Mouse (Mus musculus): Measurements from ENCODE around the gene Cebpa. TPM values are rescaled to one million over a fixed set of nuclear protein-coding genes. Genes with fewer than 3 reads are reported as not detected.

The Cebpa gene
- total and polyA plus RNA-seq, 3 experiments: 0.02 TPM; not detected in 2

GRCm38 (mm10) chr7:35123431-35123953, 4.4 kb downstream of the Cebpa start:
- Histone ChIP-seq H3K4me3 (ENCODE audit: low read depth, low read length) (no peak overlapping the region), H3K4me1 (ENCODE audit: insufficient read depth, low read depth, low read length) (no peaks in the 10 kb centered on the region), H3K36me3 (replicated peaks) (no peaks in the 10 kb centered on the region), H3K9me3 (replicated peaks) (peaks cover 21% of the 10 kb centered on the region), H3K27me3 (ENCODE audit: insufficient read depth, low read length) (no peaks in the 10 kb centered on the region)
- ATAC-seq (ENCODE audit: extremely low read depth, insufficient number of reproducible peaks, low FRiP score, poor library complexity, severe bottlenecking) (no peak), DNase-seq (ENCODE audit: low spot score) (no peak)
- no peak for TF ChIP-seq GATA2 (IDR thresholded peaks at IDR 0.05; ENCODE audit: borderline replicate concordance, low read depth, low read length)
- no peak for TF ChIP-seq POLR2AphosphoS5 (IDR thresholded peaks at IDR 0.05; ENCODE audit: insufficient replicate concordance, low read depth, low read length)
- TF ChIP-seq TAL1 (conservative IDR thresholded peaks at IDR 0.05; ENCODE audit: low read depth, low read length): no peak
- no peak for TF ChIP-seq CTCF (IDR thresholded peaks at IDR 0.05; ENCODE audit: low read depth, low read length)

DNA sequence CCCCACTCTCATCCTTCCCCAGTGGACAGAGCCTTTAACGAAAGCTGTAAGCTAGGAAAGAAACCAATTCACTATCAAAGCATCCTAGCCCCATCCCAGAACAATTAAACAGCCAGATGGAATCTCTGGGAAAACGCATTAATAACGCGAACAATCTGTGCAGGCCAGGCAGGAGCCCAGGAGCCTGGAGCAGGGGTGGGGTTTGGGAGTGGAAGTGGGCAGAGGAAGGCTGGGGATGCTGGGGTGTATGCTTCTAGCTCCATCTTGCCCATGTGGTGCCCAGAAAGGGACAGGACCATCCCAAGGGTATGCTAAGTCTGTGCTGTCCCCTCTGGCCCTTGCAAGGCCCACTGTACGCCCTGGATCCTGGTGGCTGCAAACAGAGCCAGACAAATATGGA, 5.1 kb downstream of the Cebpa start:
- Histone ChIP-seq H3K4me3 (ENCODE audit: low read depth, low read length) (no peak overlapping the region), H3K36me3 (replicated peaks) (no peaks in the 10 kb centered on the region), H3K4me1 (ENCODE audit: insufficient read depth, low read depth, low read length) (no peaks in the 10 kb centered on the region), H3K9me3 (replicated peaks) (peaks cover 14% of the 10 kb centered on the region), H3K27me3 (ENCODE audit: insufficient read depth, low read length) (no peaks in the 10 kb centered on the region)
- TF ChIP-seq POLR2AphosphoS5 (IDR thresholded peaks at IDR 0.05; ENCODE audit: insufficient replicate concordance, low read depth, low read length) (no peak), CTCF (IDR thresholded peaks at IDR 0.05; ENCODE audit: low read depth, low read length) (no peak), TAL1 (conservative IDR thresholded peaks at IDR 0.05; ENCODE audit: low read depth, low read length) (no peak), GATA2 (IDR thresholded peaks at IDR 0.05; ENCODE audit: borderline replicate concordance, low read depth, low read length) (no peak), GATA1 (IDR thresholded peaks at IDR 0.05; ENCODE audit: borderline replicate concordance, low read length) (no peak)
- no peak for DNase-seq (ENCODE audit: low spot score)
- no peak for ATAC-seq (ENCODE audit: extremely low read depth, insufficient number of reproducible peaks, low FRiP score, poor library complexity, severe bottlenecking)

DNA sequence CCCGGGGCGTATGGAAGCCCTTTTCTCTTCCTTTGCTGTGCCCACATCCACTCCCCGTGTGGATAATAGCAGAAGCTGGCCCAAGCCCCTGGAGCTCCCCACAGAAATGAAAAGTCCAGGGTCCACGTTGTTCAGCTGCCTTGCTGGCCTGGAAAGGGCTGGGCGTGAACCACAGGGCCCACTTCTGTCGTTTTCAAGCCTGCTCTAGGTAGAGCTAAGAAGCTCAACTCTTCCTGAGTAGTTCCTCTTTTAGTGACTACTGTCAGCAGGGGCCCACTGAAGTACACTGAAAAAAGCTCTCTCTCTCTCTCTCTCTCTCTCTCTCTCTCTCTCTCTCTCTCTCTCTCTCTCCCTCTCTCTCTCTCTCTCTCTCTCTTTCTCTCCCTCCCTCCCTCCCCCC, 5.7 kb downstream of the Cebpa start:
- Histone ChIP-seq H3K27me3 (ENCODE audit: insufficient read depth, low read length) (no peaks in the 10 kb centered on the region), H3K9me3 (replicated peaks) (peaks cover 9% of the 10 kb centered on the region), H3K36me3 (replicated peaks) (no peaks in the 10 kb centered on the region), H3K4me1 (ENCODE audit: insufficient read depth, low read depth, low read length) (no peaks in the 10 kb centered on the region), H3K4me3 (ENCODE audit: low read depth, low read length) (no peak overlapping the region)
- TF ChIP-seq GATA1 (IDR thresholded peaks at IDR 0.05; ENCODE audit: borderline replicate concordance, low read length) (no peak), POLR2AphosphoS5 (IDR thresholded peaks at IDR 0.05; ENCODE audit: insufficient replicate concordance, low read depth, low read length) (no peak), CTCF (IDR thresholded peaks at IDR 0.05; ENCODE audit: low read depth, low read length) (no peak), GATA2 (IDR thresholded peaks at IDR 0.05; ENCODE audit: borderline replicate concordance, low read depth, low read length) (no peak), TAL1 (conservative IDR thresholded peaks at IDR 0.05; ENCODE audit: low read depth, low read length) (no peak)
- ATAC-seq (ENCODE audit: extremely low read depth, insufficient number of reproducible peaks, low FRiP score, poor library complexity, severe bottlenecking) (no peak), DNase-seq (ENCODE audit: low spot score) (no peak)

GRCm38 (mm10) chr7:35125971-35126370, 6.9 kb downstream of the Cebpa start:
- no peaks in the 10 kb centered on the region for H3K36me3 ChIP-seq (replicated peaks)
- DNase-seq (ENCODE audit: low spot score) (no peak), ATAC-seq (ENCODE audit: extremely low read depth, insufficient number of reproducible peaks, low FRiP score, poor library complexity, severe bottlenecking) (no peak)
- no peak overlapping the region for H3K4me3 ChIP-seq (ENCODE audit: low read depth, low read length)
- TF ChIP-seq POLR2AphosphoS5 (IDR thresholded peaks at IDR 0.05; ENCODE audit: insufficient replicate concordance, low read depth, low read length): no peak
- TF ChIP-seq GATA1 (IDR thresholded peaks at IDR 0.05; ENCODE audit: borderline replicate concordance, low read length): no peak
- TF ChIP-seq CTCF (IDR thresholded peaks at IDR 0.05; ENCODE audit: low read depth, low read length): no peak
- TF ChIP-seq TAL1 (conservative IDR thresholded peaks at IDR 0.05; ENCODE audit: low read depth, low read length): no peak
- TF ChIP-seq GATA2 (IDR thresholded peaks at IDR 0.05; ENCODE audit: borderline replicate concordance, low read depth, low read length): no peak
- no peaks in the 10 kb centered on the region for H3K4me1 ChIP-seq (ENCODE audit: insufficient read depth, low read depth, low read length)
- H3K27me3 ChIP-seq (ENCODE audit: insufficient read depth, low read length): no peaks in the 10 kb centered on the region
- no peaks in the 10 kb centered on the region for H3K9me3 ChIP-seq (replicated peaks)

- no peaks in the 10 kb centered on the region for H3K27me3 ChIP-seq (ENCODE audit: insufficient read depth, low read length)
- H3K36me3 ChIP-seq (replicated peaks): no peaks in the 10 kb centered on the region
- H3K9me3 ChIP-seq (replicated peaks): no peaks in the 10 kb centered on the region
- no peak for ATAC-seq (ENCODE audit: extremely low read depth, insufficient number of reproducible peaks, low FRiP score, poor library complexity, severe bottlenecking)
- TF ChIP-seq POLR2AphosphoS5 (IDR thresholded peaks at IDR 0.05; ENCODE audit: insufficient replicate concordance, low read depth, low read length): no peak
- TF ChIP-seq TAL1 (conservative IDR thresholded peaks at IDR 0.05; ENCODE audit: low read depth, low read length): no peak
- no peak for TF ChIP-seq GATA1 (IDR thresholded peaks at IDR 0.05; ENCODE audit: borderline replicate concordance, low read length)
- TF ChIP-seq CTCF (IDR thresholded peaks at IDR 0.05; ENCODE audit: low read depth, low read length): no peak
- TF ChIP-seq GATA2 (IDR thresholded peaks at IDR 0.05; ENCODE audit: borderline replicate concordance, low read depth, low read length): no peak
- no peak overlapping the region for H3K4me3 ChIP-seq (ENCODE audit: low read depth, low read length)
- no peak for DNase-seq (ENCODE audit: low spot score)
- H3K4me1 ChIP-seq (ENCODE audit: insufficient read depth, low read depth, low read length): no peaks in the 10 kb centered on the region
These were observed 7.9 kb downstream of the Cebpa start for GRCm38 (mm10) chr7:35127001-35127400.

DNA sequence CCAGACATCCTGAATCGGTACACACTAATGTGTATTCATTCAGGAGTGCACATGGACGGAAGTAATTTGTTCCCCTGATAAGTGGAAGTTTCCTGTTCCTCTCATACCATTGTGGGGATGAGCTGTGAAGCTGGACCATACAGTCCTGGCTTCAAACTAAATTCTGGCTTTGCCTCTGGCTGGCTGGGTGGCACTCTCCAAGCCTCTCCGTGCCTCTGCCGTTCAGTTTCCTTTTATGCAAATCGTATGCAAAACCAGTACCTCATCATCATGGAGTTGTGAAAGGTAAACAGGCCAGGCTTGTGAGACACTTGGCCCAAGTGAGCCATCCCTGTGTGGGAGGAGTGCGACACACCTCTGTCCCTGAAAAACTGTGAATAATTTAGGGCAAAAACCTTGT, 8.6 kb downstream of the Cebpa start:
- Histone ChIP-seq H3K27me3 (ENCODE audit: insufficient read depth, low read length) (no peaks in the 10 kb centered on the region), H3K4me3 (ENCODE audit: low read depth, low read length) (no peak overlapping the region)
- DNase-seq (ENCODE audit: low spot score): no peak

More for the DNA sequence above, 8.6 kb downstream of the Cebpa start:
- TF ChIP-seq CTCF (IDR thresholded peaks at IDR 0.05; ENCODE audit: low read depth, low read length): no peak
- no peak for TF ChIP-seq TAL1 (conservative IDR thresholded peaks at IDR 0.05; ENCODE audit: low read depth, low read length)
- TF ChIP-seq GATA1 (IDR thresholded peaks at IDR 0.05; ENCODE audit: borderline replicate concordance, low read length): no peak
- no peak for TF ChIP-seq POLR2AphosphoS5 (IDR thresholded peaks at IDR 0.05; ENCODE audit: insufficient replicate concordance, low read depth, low read length)
- TF ChIP-seq GATA2 (IDR thresholded peaks at IDR 0.05; ENCODE audit: borderline replicate concordance, low read depth, low read length): no peak
- Histone ChIP-seq H3K36me3 (replicated peaks) (no peaks in the 10 kb centered on the region), H3K4me1 (ENCODE audit: insufficient read depth, low read depth, low read length) (no peaks in the 10 kb centered on the region), H3K9me3 (replicated peaks) (no peaks in the 10 kb centered on the region)
- no peak for ATAC-seq (ENCODE audit: extremely low read depth, insufficient number of reproducible peaks, low FRiP score, poor library complexity, severe bottlenecking)

All from G1E (cell line).